Mouse (Mus musculus) megakaryocyte-erythroid progenitor cell, adult 5 weeks (primary cell): ENCODE data around the gene Chd1l. TPM values are rescaled to one million over a fixed set of nuclear protein-coding genes. Genes with fewer than 3 reads are reported as not detected.

Experiments used
- polyA plus RNA-seq: library from polyadenylated mRNA; stranded (reverse); fragments of >175 nt; gene quantifications from 2 replicates; pipeline ENCODE4 v1.2.3, GENCODE M21; 2012

Chd1l gene
- 8.5 and 11.5 TPM in 2 replicates for polyA plus RNA-seq

DNA sequence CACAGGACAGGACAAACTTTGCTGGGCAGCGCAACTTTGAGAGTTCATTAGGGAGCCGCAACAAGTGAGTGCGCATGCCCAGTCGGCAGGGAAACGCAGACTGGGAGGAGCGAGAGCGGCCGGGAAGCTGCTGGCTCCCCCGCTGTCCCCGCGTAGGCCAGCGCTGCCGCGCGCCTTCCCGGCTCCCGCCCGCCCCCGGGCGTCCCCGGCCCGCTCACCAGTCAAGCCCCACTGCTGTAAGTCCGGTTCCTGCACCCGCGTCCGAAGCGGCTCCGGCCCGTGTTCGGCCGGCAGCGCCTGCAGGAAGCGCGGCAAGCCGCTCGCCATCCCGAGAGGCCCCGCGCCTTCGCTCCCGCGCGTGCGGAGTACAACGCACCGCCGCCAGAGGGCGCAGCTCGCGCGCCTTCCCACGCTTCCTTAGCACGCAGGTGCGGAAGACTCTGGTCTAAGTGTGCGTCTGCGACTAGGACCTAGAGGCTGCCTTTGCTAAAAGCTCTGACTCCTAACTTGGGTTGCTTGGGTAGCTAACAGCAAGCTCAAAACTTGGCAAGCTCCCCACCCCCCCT, at the start of gene Chd1l:
Gene Chd1l (minus strand): TSS at position 359 of the 566 bp plus-strand sequence.

DNA sequence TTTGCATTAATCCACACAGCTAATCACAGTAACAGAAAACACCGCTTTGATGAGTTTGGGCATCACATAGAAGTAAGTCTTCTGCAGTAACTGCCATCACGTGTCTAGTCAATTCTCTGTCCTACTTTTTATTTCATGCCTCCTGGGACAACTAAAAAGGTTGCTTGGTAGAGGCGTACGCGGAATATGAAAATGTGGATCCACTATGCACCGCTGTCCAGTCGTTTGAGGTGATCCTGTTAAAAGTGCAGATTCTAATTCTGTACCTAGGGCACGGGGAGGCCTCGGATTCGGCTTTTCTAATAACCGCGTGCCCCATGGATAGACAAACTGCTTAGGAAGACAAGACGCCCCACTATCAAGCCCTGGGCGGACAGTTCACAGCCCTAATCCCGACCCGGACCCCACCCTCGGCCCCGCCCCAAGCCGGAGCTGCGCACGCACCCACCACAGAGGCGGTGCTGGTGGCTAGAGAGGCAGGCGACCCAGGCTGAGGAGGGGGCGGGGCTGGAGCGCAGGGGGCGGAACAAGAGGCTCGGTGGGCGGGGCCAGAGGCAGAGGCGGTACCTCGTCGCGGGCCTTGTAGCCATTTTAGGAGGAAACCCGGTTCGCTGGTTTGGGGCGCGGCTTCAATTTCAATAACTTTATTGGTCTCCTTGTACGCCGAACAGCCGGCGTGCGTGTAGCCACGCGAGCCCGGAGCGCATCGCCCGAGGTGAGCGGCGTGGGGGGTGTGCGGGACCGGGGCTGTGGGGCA, 47.8 kb upstream of the Chd1l start, which contains the start of gene Prkab2:
Gene Prkab2 (plus strand): TSS at position 539 of the 757 bp plus-strand sequence.

DNA sequence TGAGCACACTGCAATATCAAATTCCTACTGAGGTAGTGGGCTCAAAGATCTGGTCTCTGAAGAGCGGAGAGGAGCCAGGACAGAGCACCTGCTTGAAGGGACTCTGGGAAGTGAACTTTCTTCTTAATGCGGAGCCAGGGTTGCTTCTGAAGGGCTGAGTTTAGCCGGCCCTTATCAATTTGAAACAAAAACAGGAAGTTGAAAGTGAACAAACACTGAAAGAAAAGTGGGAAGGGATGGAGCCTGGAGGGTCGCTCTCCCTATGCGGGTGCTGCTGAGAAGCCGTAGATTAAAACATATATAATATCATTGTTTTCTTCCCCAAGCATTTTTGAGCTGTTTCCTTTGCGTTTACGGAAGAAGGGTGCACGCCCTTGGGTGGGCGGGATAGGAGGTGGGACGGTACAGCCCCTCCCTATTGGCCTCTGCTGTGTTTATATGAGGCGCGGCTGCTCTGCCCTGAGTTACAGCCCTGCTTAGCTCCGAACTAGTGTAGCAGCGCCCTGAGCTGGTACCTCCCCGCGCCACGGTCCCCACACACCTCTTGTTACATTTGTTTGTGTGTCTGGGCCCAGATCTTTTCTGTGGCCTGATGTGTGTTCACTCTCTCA, 18.5 kb upstream of the Chd1l start, which contains the start of gene Fmo5:
Gene Fmo5 (plus strand): TSS at position 414 of the 611 bp plus-strand sequence.

Other genes with a start within 250 kb of the Chd1l start
- not detected in 2 replicates for gene Olfr1402, start 188.2 kb downstream of the Chd1l start, polyA plus RNA-seq
- gene Fmo5, start 18.6 kb upstream of the Chd1l start, polyA plus RNA-seq = 0.53 and 0.92 TPM in 2 replicates
- 1.6 and 2.0 TPM in 2 replicates for gene Prkab2, start 48.0 kb upstream of the Chd1l start, polyA plus RNA-seq
- gene Gm17651, start 64.5 kb upstream of the Chd1l start, polyA plus RNA-seq = not detected in 2 replicates